Mouse (Mus musculus): ENCODE measurements around the gene Armh1.

Armh1 gene

GRCm38 (mm10) chr4:117251801-117252316 lies at the start of gene Armh1, which contains the start of gene Tmem53:
TSS of gene Armh1 (minus strand) at chr4:117252125.
TSS of gene Tmem53 (plus strand) at chr4:117251951.
- peak; percentile 95 to 97 for DNase-seq

DNA sequence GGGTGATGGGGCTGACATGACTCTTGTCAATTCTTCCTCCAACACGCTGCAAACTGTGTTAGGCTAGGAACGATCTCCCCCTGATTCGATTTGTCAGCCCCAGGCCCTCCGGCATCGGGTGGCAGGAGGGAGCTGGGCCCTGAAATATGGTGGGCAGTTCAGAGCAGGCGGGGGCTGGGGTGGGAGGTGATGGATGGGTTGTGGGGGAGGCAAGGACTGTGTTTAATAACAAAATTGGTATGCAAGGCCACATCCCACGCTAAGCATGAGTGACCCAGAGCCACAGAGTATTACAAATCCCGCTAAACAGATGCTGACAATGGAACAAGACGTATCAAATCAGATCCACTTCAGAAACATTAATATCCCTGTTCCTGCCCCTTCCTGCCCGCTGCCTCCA lies 48.0 kb upstream of the Armh1 start:
- DNase-seq, result peak in 1 of 2 experiments; percentile 59

DNA sequence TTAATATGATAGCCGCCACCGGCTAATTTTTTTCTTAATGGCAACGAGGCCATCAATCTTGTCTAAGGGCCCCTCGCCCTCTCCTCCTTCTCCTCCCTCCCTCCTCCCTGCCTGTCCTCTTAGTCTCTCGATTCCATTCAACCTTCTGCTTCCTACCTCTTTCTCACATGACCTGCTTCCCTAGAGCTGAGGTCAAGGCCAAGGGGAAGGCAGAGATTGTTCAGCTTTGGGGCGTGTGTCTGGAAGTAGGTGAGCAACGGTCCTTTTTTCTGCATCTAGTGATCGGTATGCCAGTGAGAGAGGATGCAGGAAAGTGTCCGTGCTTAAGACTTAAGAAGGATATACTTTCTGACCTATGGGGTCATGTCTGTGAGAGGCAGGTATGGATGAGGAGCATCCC lies 45.9 kb upstream of the Armh1 start:
- DNase-seq, result no peak

DNA sequence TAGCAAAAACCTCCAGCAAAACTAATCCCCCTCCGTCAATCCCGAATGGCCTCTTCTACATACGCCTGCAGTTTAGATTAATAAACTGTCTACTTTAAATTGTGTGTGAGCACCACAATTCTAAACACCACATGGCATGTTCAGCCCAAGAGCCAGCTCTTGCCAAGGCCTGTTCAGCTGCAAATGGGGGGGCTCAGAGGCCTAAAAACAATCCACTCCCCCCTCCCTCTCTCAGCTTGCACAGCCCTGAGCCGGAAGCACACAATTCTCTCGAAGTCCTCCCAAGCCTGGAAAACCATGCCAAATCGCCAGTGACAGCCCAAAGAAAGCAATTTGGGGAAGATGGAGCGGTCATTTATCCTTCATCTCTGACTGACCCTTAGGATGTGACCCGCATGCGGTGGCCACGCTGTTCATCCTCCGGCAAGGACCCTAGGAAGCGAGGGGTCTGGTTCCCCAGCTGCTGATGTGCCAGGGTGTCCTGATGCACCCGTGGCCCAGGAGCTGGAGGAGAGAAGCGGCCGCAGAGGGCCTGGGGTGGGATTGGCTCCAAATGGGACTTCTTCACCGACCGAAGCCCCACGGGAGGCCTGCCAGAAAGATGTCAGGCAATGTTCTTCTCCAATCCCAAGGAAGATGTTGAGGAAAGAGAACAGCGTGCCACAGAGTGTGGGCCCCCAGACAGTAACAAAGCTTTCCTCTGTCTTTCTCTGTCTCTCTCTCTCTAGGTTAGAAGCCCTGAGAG lies 45.1 kb upstream of the Armh1 start:
- DNase-seq, result no peak

DNA sequence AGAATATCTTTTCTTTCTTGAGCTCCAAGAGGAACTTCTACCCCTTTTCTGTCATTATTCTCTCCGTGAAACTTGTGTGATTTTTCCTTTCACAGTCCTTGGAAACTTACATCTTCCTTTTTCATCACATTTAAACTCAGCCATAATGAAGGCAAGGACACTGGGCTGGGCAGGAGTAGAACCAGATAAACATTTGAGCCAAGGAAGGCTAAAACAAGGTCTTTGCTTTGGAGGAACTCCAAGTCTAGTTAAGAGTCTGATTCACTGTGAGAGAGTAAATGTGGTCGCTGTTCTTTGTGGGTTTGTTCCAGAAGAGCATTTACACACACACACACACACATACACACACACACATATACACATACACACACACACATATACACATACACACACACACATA lies 39.8 kb upstream of the Armh1 start:
- DNase-seq, result no peak

DNA sequence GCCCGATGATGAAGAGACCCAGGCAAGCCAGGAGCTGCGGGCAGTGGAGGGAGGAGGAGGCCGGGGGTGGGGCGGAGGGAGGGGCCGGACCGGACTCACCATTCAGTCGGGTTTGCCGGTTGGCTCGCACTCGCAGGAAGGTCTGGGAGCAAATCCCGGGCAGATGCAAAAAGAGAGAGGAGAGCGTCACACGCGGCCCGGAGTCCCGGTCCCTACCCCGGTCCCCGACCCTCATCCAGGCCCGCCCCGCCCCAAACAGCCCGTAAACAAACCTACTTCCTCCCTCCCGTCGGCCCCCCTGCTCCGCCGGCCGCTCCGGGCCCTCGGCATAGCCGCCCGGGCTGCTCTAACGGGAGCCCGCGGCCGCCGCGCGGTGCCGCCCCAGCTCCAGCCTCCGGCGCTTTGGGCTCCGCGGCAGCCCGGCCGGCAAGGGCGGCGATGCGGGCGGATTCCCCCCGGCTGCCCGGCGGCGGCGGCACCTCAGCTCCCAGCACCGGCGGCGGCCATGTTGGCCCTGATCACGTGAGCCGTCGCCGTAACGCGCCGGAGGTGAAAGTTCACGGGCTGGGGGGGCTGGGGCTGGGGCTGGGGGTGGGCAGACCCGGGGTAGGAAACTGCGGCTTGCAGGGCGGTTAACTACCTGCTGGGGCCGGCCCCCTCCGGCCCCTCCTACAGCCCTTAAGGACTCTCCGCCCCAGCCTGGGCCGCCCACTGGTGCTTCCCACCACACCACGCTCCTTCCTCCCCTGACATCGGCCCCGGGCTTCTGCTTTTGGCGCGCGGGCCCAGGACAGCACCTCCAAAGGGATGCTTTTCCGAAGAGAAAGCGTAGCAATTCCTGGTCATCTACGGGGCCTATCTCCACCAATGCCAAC lies 37.2 kb upstream of the Armh1 start:
- peak; percentile 83 to 92 for DNase-seq

GRCm38 (mm10) chr4:117288277-117288926 lies 36.5 kb upstream of the Armh1 start:
- DNase-seq, result no peak

DNA sequence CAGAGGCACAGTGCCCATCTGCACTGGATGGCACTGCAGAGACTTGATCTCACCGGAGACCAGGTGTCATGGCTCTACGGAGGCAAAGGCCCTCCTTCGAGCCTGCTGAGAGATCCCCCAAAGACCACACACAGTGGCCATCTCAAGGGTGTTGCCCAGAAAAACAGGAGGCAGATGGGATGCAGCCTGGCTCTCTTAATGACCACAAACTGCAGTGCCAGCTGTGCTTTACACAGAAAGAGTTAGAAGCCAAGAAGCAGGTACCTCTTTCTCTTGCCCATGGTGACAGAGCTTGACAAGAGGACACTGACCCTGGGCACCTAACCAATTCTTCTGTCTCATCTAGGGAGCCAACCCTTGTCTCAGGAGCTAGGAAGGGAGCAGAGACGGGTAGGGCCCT lies 32.4 kb upstream of the Armh1 start:
- no peak for DNase-seq

DNA sequence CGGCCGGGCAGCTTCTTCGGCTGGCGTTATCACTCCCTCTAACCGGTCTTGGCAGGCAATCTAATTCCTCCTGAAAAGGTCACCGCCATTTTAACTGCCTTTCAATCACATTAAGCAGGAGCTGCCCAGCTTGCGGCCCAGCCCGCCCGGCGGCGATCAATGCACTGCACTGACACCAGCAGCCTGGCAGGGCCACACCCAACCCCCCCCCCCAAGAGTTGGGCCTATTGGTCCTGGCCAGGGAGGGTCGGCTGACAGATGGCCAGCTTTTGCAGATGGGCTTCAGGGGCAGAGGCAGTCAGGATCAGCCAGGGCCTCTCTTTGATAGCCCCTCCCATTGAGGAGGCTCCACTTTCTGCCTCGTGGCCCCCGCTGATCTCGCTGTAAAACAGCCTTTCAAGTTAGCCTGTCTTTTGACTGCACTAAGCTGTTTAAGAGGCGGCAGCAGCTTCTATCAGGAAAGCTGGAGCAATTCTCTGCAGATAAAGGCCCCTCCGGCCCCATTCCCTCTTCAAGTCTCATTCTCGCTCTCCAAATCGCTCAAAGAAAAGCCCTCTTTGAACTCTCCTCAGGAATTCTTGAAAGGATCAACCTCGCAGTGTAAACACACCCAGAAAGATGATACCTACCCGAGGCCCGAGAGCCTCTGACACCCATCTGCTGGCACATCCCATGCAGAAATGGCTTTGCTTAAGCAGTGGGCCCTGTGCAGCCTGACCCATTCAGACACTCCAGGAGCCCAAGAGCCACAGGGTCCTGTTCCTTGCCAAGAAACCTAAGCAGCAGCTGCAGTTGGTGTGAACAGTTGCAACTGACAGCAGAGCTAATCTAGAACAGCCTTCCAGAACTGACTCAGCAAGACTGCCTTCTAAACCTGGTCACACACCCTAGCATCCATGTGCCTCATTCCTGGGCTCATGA lies 31.6 kb upstream of the Armh1 start:
- no peak for DNase-seq

DNA sequence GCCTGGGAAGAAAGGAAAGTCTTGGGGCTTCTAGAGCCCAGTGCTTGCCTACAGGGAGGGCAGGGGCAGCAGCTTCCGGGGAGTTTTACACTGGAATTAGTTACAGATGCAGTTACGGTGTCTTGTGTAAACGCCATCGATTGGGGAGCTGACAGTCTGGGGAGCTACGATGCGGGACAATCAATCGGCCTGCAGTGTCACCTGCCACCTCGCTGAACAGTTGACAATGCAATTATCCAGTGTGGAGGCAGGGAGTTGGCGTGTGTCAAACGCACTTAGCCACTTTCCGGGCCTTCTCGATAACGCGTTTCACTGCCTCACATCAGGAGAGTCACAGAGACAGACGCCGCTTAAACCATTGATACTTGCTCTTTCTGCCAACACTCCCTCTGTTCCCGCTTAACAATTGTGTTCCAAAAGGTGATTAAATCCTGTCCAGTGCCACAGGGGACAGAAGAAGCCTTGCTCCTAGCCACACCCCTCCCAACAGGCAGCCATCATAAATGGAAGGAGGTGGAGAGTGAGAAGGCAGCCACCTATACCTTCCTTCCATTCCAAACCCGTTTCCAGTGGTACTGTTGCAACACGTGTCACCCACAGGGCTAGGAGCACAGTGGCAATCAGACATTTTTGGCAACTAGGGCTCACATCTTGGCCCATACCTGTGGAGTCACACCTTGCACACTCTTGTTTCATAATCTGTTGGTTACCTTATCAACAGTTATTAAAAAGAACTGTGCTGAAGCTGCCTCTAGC lies 29.3 kb upstream of the Armh1 start:
- no peak for DNase-seq

DNA sequence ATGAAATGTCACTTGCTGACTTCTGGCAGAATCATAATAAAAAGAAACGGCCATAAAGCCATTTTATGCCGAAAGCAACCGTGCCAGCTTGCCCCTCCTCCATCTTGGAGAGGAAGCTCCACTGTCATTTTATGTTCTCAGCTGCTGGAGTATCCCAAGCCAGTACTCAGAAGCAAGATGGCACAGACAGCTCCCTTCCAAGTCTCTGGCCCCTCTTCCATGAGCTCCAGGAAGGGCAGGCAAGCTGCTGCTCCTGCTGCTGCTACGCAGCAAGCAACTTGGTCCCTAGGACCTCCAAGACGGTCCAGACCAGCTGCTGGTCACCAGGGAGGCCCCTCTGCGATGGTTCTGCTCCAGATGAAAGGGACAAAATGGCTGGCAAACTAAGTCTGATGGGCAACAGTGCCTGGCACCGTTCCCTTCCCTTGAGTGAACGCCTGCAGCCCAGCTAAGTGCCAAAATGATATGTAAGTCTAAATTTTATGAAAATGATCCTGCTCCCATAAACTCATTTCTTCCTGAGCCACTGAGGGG lies 28.5 kb upstream of the Armh1 start:
- DNase-seq, result no peak

- DNase-seq, result no peak
Observed at GRCm38 (mm10) chr4:117279253-117279642, 27.3 kb upstream of the Armh1 start.

DNA sequence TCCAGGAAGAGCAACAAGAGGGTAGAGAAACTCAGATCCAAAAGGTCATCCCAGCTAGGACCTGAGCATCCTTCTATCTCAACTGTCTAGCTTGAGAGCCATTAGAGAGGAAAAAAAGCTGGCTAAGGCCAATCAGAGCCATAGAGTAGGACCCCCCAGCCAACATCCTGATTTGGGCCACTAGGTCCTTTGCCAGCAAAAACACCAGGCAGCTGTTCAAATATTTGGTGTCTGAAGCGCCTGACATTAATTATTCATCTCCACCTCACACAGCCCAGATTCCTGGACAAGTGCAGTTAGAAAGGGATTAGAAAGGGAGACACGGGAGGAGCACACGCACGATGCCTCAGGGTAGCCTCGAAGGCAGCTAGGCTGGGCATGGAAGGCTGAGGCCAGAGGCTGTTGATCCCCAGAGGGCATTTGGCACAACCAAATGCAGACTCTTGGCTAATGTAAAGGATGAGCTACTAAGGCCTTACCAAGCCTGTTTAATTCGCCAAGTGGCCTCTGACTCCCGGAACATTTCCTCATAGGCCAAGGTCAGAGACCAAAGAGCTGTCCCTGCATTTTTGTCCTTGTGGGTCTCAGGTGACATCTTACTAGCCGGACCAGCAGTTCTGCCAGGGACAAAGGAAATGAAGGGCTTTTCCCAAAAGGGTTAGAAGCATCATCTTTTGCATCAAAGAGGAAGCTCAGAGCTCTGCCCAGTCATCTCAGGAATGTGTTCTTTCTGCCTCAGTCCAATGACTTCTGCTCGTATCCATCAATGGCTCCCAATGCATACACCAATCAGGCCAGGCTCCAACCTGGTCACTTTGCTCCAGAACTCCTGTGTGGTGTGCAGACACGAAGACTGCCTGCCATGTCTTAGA lies 26.7 kb upstream of the Armh1 start:
- no peak for DNase-seq

DNA sequence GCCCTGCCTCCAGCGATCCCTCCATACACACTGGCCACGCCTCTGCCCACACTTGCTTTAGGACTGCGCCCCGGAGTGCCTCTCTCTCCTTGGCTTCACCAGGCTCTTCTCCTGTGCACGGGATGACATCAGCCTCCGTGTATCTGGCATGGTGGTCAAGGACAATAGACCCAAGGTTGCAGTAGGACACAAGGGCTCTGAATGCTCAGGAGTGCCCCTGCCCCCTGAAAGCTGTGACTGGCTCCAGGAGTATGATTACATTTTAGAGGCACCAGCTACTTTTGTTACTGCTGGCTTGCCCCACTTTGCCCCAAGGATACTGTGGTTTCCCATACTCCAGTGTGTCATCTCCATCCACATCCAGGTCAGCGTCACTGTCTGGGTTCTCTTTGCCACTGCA lies 25.8 kb upstream of the Armh1 start:
- DNase-seq, result no peak

DNA sequence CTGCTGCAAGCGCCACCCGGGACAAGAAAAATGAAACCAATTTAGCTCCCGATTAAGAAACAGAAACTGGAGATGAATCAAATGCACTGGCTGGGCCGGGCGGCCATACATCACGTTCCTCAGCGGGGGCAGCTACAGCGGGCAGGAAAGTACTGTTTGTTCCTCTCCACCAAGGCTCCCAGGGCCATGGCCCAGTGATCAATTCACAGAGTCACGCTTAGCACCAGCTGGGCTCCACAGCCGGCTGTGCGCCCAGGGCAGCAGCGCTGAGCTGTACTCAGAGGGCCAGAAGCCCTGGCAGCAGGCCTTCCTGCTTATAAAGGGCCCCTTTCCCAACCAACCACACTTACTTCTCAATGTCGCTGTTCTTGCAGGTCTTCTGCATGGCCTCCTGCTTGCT lies 25.1 kb upstream of the Armh1 start:
- peak in 1 of 2 experiments; percentile 54 for DNase-seq

DNA sequence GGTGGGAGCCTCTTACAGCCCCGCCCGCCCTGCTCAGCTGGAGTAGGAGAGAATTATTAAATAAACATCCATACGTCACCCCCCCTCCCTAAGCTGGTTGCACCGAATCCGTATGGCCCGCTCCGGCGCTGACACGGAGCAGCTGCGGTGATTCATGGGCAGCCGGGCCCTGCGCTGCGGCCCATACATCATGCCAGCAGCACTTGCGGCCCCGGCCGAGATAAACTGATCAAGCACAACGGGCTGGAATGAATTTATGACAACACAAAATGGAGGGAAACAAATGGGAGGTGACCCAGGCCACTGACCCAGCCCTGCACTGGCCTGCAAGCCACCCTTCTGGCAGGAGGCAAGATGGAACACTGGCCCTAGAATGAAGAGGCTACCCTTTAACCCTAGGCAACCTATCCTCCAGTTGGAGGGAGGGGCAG lies 24.4 kb upstream of the Armh1 start:
- DNase-seq, result peak; percentile 48 to 64

DNA sequence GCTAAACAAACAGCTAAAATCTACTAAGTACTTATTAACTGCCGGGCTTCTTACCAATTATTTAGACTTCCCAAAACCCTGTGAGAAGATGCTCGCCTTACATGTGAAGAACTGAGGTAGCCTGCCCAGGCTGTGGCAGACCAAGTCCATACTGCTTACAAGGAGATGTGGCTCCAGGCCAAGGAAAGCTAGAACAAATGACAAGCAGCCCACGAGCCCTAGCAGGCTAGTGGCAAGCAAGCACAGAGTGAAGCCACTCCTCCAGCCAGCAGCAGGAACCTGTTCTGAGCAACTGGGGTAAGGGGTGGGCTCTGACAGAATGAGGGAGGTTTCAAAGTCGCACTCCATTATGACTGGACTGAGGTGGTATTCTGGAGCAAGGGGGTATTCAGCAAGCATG lies 22.8 kb upstream of the Armh1 start:
- no peak for DNase-seq

DNA sequence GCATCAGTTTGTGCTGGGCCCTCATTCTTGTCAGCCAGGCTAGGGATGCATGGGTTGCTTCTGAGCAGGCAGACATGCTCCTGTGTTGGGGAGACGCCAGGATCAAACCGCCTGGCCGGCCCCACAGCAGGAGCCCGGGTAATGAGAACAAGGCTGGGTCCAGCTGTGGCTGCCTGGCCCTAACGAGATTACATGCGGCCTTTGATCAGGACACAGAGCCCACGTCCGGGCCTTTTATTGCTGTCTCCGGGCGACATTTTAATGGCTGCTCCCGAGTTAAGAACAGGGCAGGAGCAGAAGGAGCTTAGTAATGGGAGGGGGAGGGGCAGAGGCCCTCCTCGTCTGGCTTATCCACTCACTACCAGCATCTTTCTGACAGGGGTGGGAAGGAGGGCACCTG lies 20.5 kb upstream of the Armh1 start:
- peak in 1 of 2 experiments; percentile 42 for DNase-seq

GRCm38 (mm10) chr4:117270278-117270677 lies 18.4 kb upstream of the Armh1 start:
- peak; percentile 90 to 91 for DNase-seq

DNA sequence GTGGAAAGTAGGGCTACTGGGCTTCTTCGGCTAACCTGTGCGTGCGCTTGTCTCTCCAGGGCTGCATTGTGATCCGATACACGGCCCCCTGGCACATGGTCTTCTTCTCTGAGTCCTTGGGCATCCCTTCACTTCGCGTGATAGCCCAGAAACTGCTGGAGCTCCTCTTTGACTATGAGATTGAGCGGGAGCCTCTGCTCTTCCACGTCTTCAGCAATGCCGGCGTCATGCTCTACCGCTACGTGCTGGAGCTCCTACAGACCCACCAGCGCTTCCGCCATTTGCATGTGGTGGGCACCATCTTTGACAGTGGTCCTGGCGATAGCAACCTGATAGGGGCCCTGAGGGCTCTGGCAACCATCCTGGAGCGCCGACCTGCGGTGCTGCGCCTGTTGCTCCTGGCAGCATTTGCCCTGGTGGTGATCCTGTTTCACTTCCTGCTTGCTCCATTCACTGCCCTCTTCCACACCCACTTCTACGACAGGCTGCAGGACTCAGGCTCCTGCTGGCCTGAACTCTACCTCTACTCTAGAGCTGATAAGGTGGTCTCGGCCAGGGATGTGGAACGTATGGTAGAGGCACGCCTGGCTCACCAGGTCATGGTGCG lies 16.0 kb upstream of the Armh1 start:
- no peak for DNase-seq

Data from kidney, postnatal 4 days (tissue).